Mouse (Mus musculus) liver, adult 2 months (tissue): ENCODE measurements around the gene Gpr162.

Experiments used
- CTCF ChIP-seq: fragments of 200-500 bp; IDR thresholded peaks from 2 replicates; pipeline ENCODE4 v1.5.1; 2011; ENCODE audit warnings: low read depth, low read length, control low read depth
- POLR2A ChIP-seq: fragments of 200-500 bp; IDR thresholded peaks from 2 replicates; pipeline ENCODE4 v1.6.1; 2011; ENCODE audit warnings: low read length, control low read depth; ENCODE audit not compliant: insufficient read depth; ENCODE audit errors: extremely low read depth

DNA sequence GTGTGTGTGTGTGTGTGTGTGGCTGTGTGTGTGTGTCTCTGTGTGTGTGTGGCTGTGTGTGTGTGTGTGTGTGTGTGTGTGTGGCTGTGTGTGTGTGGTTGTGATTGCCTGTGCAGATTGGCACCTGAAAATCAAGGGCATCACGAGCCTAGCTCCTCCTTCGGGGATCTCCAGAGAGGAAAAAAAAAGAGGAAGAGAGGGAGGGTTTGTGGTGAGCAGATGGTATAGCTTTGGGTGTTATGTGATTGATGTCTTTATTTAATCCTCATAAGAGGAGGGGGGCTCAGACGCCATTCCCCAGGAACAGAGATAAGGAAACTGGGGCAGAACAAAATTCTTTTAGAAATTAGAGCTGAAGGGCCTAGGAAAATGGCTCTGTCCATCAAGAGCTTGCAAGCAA lies 34.6 kb upstream of the Gpr162 start:
- no peak for TF ChIP-seq CTCF
- TF ChIP-seq POLR2A, result no peak
